Mouse (Mus musculus): ENCODE data around the gene Med27. TPM values are rescaled to one million over a fixed set of nuclear protein-coding genes. Genes with fewer than 3 reads are reported as not detected.

Gene Med27
- polyA plus RNA-seq, 1 experiment from 2014 or later, result 76.0 TPM

DNA sequence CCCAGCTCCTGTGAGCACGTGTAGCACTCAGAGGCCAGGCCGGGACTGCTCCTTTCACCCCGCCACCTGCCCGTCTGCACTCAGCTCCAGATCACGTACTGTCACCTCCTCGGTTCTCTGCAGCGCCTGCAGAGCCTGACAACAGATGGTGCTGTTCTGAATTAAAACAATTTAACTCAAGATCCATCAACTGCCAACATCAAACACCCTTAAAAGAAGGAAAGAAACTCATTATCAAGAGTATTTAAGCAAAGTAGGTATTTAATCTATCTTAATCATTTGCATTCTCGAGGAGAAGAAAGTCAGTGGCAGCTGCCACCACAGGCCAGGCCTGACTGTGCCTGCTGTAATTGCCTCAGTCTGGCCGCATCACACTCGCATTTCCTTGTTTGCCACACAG is 38.8 kb downstream of the Med27 start:
- no peak overlapping the region for H3K4me2 ChIP-seq (ENCODE audit: low read depth)
- 66% methylated on average over 10 of the region's 10 CpGs for WGBS
- ATAC-seq (ENCODE audit: insufficient read depth, low FRiP score, low TSS enrichment) (no peak), DNase-seq (ENCODE audit: low spot score) (peak; percentile 18)
- H3K4me1 ChIP-seq (ENCODE audit: control insufficient read depth, insufficient read depth, low read length), result no peaks in the 10 kb centered on the region
- H3K9ac ChIP-seq (ENCODE audit: low read length), result no peak overlapping the region
- no peak overlapping the region for H3K4me3 ChIP-seq (ENCODE audit: low read depth, low read length)
- no peak overlapping the region for H3K27ac ChIP-seq (ENCODE audit: low read depth, low read length)
- no peaks in the 10 kb centered on the region for H3K36me3 ChIP-seq (ENCODE audit: control insufficient read depth, insufficient read depth, low read length)
- H3K27me3 ChIP-seq (ENCODE audit: control insufficient read depth, insufficient read depth, low read length), result no peaks in the 10 kb centered on the region
- no peaks in the 10 kb centered on the region for H3K9me3 ChIP-seq (ENCODE audit: control insufficient read depth, low read length)

DNA sequence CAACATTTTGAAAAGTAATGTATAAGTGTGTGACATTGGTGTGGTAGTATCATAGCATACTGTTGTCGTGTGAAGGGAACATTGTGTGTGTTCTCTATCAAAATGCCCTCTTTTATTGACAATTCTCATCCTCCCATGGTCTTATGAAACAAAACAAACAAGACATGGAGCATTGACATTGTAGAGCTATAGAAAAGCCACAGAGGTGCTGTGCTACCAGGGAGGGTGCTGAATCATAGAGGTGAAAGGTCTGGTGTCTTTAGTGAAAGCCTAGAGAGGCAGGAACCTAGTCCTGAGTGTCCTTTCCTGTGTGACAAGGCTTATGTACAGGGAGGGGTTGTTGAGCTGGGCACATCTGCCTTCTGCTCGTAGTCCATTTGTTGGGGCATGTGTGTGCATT is 40.6 kb downstream of the Med27 start:
- 90% methylated on average over 2 of the region's 2 CpGs for WGBS
- H3K4me2 ChIP-seq (ENCODE audit: low read depth), result no peak overlapping the region

DNA sequence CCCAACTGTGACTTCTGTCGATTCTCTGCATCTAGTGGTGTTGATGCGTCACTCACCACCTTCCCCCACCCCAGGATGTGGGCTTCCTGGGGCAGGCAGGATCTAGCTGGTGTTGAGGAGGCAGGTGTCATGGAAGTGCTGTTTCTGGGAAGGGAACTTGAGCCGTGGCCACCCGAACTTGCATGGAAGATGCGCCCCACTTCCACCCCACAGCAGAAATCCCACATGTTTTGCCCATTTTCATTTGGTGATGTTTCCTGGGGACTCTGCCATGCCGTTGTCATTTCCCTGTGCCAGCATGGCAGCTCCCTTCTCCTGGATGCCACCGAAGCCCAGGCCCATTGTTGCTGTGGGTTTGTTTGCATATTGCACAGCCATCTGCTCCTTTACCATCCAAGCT is 42.3 kb downstream of the Med27 start:
- Histone ChIP-seq H3K27me3 (ENCODE audit: control insufficient read depth, insufficient read depth, low read length) (no peaks in the 10 kb centered on the region), H3K27ac (ENCODE audit: low read depth, low read length) (no peak overlapping the region), H3K4me1 (ENCODE audit: control insufficient read depth, insufficient read depth, low read length) (no peaks in the 10 kb centered on the region), H3K9ac (ENCODE audit: low read length) (no peak overlapping the region), H3K4me3 (ENCODE audit: low read depth, low read length) (no peak overlapping the region), H3K4me2 (ENCODE audit: low read depth) (no peak overlapping the region), H3K36me3 (ENCODE audit: control insufficient read depth, insufficient read depth, low read length) (no peaks in the 10 kb centered on the region), H3K9me3 (ENCODE audit: control insufficient read depth, low read length) (no peaks in the 10 kb centered on the region)
- no peak for ATAC-seq (ENCODE audit: insufficient read depth, low FRiP score, low TSS enrichment)
- DNase-seq (ENCODE audit: low spot score), result no peak
- 87% methylated on average over 7 of the region's 7 CpGs for WGBS

More for the DNA sequence above, 40.6 kb downstream of the Med27 start:
- H3K27me3 ChIP-seq (ENCODE audit: control insufficient read depth, insufficient read depth, low read length), result no peaks in the 10 kb centered on the region
- H3K4me1 ChIP-seq (ENCODE audit: control insufficient read depth, insufficient read depth, low read length), result no peaks in the 10 kb centered on the region
- DNase-seq (ENCODE audit: low spot score), result no peak
- H3K36me3 ChIP-seq (ENCODE audit: control insufficient read depth, insufficient read depth, low read length), result no peaks in the 10 kb centered on the region
- no peak for ATAC-seq (ENCODE audit: insufficient read depth, low FRiP score, low TSS enrichment)
- H3K9me3 ChIP-seq (ENCODE audit: control insufficient read depth, low read length), result no peaks in the 10 kb centered on the region
- no peak overlapping the region for H3K27ac ChIP-seq (ENCODE audit: low read depth, low read length)
- no peak overlapping the region for H3K4me3 ChIP-seq (ENCODE audit: low read depth, low read length)
- H3K9ac ChIP-seq (ENCODE audit: low read length), result no peak overlapping the region

DNA sequence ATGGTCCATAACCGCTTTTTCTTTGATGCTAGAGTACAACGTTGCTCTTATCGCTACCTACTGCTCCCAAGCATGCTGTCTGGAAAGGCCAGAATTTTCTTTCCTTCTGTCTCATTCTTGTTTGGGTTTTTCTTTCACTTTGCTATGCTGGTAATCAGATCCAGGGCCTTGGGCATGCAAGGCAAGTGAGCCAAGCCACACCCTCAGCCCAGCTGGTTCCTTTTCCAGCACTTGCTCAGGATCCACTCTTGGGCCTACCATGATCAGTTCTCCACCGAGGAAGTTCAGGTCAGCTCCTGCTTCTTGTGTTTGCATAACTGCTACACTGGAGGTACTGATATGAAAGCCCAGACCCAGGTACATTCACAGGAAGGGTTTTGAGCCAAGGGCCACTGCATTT is 44.5 kb downstream of the Med27 start:
- no peak for DNase-seq (ENCODE audit: low spot score)
- no peak overlapping the region for H3K4me2 ChIP-seq (ENCODE audit: low read depth)
- H3K27ac ChIP-seq (ENCODE audit: low read depth, low read length), result no peak overlapping the region
- H3K4me3 ChIP-seq (ENCODE audit: low read depth, low read length), result no peak overlapping the region
- H3K4me1 ChIP-seq (ENCODE audit: control insufficient read depth, insufficient read depth, low read length), result no peaks in the 10 kb centered on the region
- H3K9ac ChIP-seq (ENCODE audit: low read length), result no peak overlapping the region
- no peak for ATAC-seq (ENCODE audit: insufficient read depth, low FRiP score, low TSS enrichment)
- 92% methylated on average over 4 of the region's 4 CpGs for WGBS
- no peaks in the 10 kb centered on the region for H3K9me3 ChIP-seq (ENCODE audit: control insufficient read depth, low read length)
- H3K36me3 ChIP-seq (ENCODE audit: control insufficient read depth, insufficient read depth, low read length), result no peaks in the 10 kb centered on the region
- no peaks in the 10 kb centered on the region for H3K27me3 ChIP-seq (ENCODE audit: control insufficient read depth, insufficient read depth, low read length)

DNA sequence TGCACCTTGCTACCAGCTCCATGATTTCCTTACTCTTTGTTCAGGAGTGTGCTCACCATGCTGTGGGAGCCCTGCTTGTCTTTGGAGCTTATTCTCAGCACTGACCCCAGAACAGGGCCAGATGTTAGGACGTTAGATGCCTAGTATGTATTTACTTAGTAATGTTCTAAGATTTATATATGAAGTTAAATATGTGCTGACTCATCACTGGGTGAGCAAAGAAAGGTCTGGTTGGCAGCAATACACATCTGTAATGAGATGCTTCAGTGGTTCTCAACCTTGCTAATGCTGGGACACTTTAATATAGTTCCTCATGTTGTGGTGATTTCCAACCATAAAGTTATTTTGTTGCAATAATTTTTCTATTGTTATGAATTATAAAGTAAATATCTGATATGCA is 45.4 kb downstream of the Med27 start:
- Histone ChIP-seq H3K27ac (ENCODE audit: low read depth, low read length) (no peak overlapping the region), H3K4me3 (ENCODE audit: low read depth, low read length) (no peak overlapping the region), H3K9me3 (ENCODE audit: control insufficient read depth, low read length) (no peaks in the 10 kb centered on the region), H3K27me3 (ENCODE audit: control insufficient read depth, insufficient read depth, low read length) (no peaks in the 10 kb centered on the region), H3K4me2 (ENCODE audit: low read depth) (no peak overlapping the region), H3K36me3 (ENCODE audit: control insufficient read depth, insufficient read depth, low read length) (no peaks in the 10 kb centered on the region), H3K9ac (ENCODE audit: low read length) (no peak overlapping the region), H3K4me1 (ENCODE audit: control insufficient read depth, insufficient read depth, low read length) (no peaks in the 10 kb centered on the region)
- no peak for DNase-seq (ENCODE audit: low spot score)
- ATAC-seq (ENCODE audit: insufficient read depth, low FRiP score, low TSS enrichment), result no peak
- WGBS, result 66% methylated on average over 1 of the region's 1 CpGs

- Histone ChIP-seq H3K9ac (ENCODE audit: low read length) (no peak overlapping the region), H3K4me2 (ENCODE audit: low read depth) (no peak overlapping the region), H3K4me3 (ENCODE audit: low read depth, low read length) (no peak overlapping the region), H3K9me3 (ENCODE audit: control insufficient read depth, low read length) (no peaks in the 10 kb centered on the region), H3K4me1 (ENCODE audit: control insufficient read depth, insufficient read depth, low read length) (no peaks in the 10 kb centered on the region), H3K27me3 (ENCODE audit: control insufficient read depth, insufficient read depth, low read length) (no peaks in the 10 kb centered on the region), H3K36me3 (ENCODE audit: control insufficient read depth, insufficient read depth, low read length) (no peaks in the 10 kb centered on the region), H3K27ac (ENCODE audit: low read depth, low read length) (no peak overlapping the region)
- WGBS, result 94% methylated on average over 7 of the region's 7 CpGs
- DNase-seq (ENCODE audit: low spot score), result no peak
- ATAC-seq (ENCODE audit: insufficient read depth, low FRiP score, low TSS enrichment), result no peak
These were observed 53.6 kb downstream of the Med27 start for GRCm38 (mm10) chr2:29400234-29400633.

- Histone ChIP-seq H3K9me3 (ENCODE audit: control insufficient read depth, low read length) (no peaks in the 10 kb centered on the region), H3K4me3 (ENCODE audit: low read depth, low read length) (no peak overlapping the region), H3K9ac (ENCODE audit: low read length) (no peak overlapping the region), H3K27me3 (ENCODE audit: control insufficient read depth, insufficient read depth, low read length) (no peaks in the 10 kb centered on the region), H3K4me2 (ENCODE audit: low read depth) (no peak overlapping the region), H3K36me3 (ENCODE audit: control insufficient read depth, insufficient read depth, low read length) (no peaks in the 10 kb centered on the region), H3K4me1 (ENCODE audit: control insufficient read depth, insufficient read depth, low read length) (no peaks in the 10 kb centered on the region), H3K27ac (ENCODE audit: low read depth, low read length) (no peak overlapping the region)
- DNase-seq (ENCODE audit: low spot score) (no peak), ATAC-seq (ENCODE audit: insufficient read depth, low FRiP score, low TSS enrichment) (no peak)
- WGBS, result 96% methylated on average over 3 of the region's 3 CpGs
These were observed 54.2 kb downstream of the Med27 start for GRCm38 (mm10) chr2:29400812-29401211.

DNA sequence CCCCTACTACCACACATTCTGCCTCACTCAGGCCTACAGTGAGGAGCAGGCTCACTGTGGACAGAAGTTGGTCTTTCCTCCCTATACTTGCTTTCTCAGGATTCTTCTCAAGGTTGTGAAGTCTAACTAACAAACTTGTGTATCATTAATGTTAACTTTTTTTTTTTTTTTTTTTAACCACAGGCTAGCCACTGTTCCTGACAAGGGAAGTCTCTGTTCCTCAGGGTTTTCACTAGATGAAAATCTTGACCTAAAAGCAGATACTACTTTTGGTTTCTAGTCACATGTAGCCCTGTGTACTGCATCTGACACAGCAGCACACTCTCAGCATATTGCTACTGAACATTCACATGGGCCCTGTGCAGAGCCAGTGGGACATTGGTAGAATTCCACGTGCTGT is 55.2 kb downstream of the Med27 start:
- no peak overlapping the region for H3K9ac ChIP-seq (ENCODE audit: low read length)
- DNase-seq (ENCODE audit: low spot score) (no peak), ATAC-seq (ENCODE audit: insufficient read depth, low FRiP score, low TSS enrichment) (no peak)
- no peak overlapping the region for H3K4me3 ChIP-seq (ENCODE audit: low read depth, low read length)
- WGBS, result 86% methylated on average over 1 of the region's 1 CpGs
- no peaks in the 10 kb centered on the region for H3K36me3 ChIP-seq (ENCODE audit: control insufficient read depth, insufficient read depth, low read length)
- H3K27ac ChIP-seq (ENCODE audit: low read depth, low read length), result no peak overlapping the region
- no peak overlapping the region for H3K4me2 ChIP-seq (ENCODE audit: low read depth)
- H3K27me3 ChIP-seq (ENCODE audit: control insufficient read depth, insufficient read depth, low read length), result no peaks in the 10 kb centered on the region
- no peaks in the 10 kb centered on the region for H3K4me1 ChIP-seq (ENCODE audit: control insufficient read depth, insufficient read depth, low read length)
- H3K9me3 ChIP-seq (ENCODE audit: control insufficient read depth, low read length), result no peaks in the 10 kb centered on the region

DNA sequence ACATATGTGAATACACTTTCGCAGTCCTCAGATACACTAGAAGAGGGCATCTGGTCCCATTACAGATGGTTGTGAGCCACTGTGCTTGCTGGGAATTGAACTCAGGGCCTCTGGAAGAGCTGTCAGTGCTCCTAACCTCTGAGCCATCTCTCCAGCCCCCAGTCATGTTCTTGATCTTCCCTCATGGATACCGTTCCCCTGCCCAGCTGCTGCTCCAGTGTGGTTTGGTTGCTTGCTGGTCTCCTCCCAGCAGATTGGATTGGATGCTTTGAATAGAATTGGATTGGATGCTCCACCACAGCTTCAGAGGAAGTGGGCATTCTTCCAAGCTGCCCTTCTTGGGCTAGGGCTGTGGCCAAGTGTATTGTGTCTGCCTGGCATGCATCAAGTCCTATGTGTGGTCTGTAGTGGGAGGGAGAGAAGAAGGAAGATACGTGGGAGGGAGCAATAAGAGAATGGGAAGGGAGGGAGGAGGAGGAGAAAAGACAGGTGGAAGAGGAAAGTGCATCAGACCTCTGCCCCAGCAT is 56.0 kb downstream of the Med27 start:
- WGBS, result 88% methylated on average over 3 of the region's 3 CpGs
- no peak overlapping the region for H3K4me3 ChIP-seq (ENCODE audit: low read depth, low read length)
- H3K9me3 ChIP-seq (ENCODE audit: control insufficient read depth, low read length), result no peaks in the 10 kb centered on the region
- H3K27ac ChIP-seq (ENCODE audit: low read depth, low read length), result no peak overlapping the region
- H3K4me1 ChIP-seq (ENCODE audit: control insufficient read depth, insufficient read depth, low read length), result peaks cover 3% of the 10 kb centered on the region; the same call in 1 of the 2 replicates
- no peaks in the 10 kb centered on the region for H3K36me3 ChIP-seq (ENCODE audit: control insufficient read depth, insufficient read depth, low read length)
- DNase-seq (ENCODE audit: low spot score) (no peak), ATAC-seq (ENCODE audit: insufficient read depth, low FRiP score, low TSS enrichment) (no peak)
- H3K4me2 ChIP-seq (ENCODE audit: low read depth), result no peak overlapping the region
- no peaks in the 10 kb centered on the region for H3K27me3 ChIP-seq (ENCODE audit: control insufficient read depth, insufficient read depth, low read length)
- no peak overlapping the region for H3K9ac ChIP-seq (ENCODE audit: low read length)
